Comparison of ENCODE assay signal across 17 mouse cellular contexts in the genomic region with DNA sequence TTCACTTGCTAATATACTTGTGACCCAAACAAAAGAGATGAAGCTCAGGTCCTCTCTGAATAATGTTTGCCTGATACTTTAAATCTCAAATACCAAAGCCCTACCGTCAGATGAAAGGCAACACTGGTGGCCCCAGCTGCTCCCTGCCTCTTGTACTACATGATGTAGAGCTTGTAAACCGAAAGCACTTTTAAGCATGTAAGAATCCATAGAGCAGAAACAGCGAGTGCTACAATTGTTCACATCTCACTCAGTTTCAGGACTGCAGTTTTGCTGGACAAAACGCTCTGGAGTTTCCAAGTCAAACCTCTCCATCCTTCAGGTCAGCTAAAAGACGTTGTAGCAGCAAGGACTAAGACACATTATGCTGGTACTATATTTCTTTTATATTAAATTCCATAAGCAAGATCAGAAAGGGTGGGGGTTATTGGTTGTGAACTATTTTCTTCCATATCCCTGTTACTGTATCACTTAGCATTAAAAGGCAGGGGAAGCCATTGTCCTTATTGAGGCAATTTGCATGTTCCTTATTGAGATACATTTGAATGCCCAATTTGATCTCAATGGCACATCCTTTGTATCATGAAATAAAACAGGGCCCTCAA.
DNase-seq lines count a peak whose midpoint lies in the region; ATAC-seq lines count a peak whose summit lies in the region.
"Had no signal": no experiment of that assay in that cellular context is flagged by ENCODE, and none has a peak within 500 bp of the region (broad histone marks: within the 10 kb centered on the region; RNA-seq: fewer than 3 reads in every experiment).

No protein-coding gene starts in this region.

- H3K4me2 ChIP-seq in hindbrain, embryonic 16.5 days (ENCODE audit: low read length): no peak overlapping the region
- H3K4me2 ChIP-seq in forebrain, embryonic 14.5 days (ENCODE audit: low read length): peak overlapping the region; percentile 42; the same call in 1 of the 2 replicates
- peak overlapping the region; percentile 36; the same call in 1 of the 2 replicates for H3K4me2 ChIP-seq in midbrain, embryonic 12.5 days (replicated peaks)
- H3K4me2 ChIP-seq in neural tube, embryonic 15.5 days: peak overlapping the region; percentile 26; the same call in 1 of the 2 replicates
- H3K4me2 ChIP-seq: heart, embryonic 15.5 days; stomach, embryonic 15.5 days had no signal

- DNase-seq in hindbrain, embryonic 10.5 days (ENCODE audit: low spot score): peak; percentile 8
- DNase-seq in forebrain, embryonic 14.5 days (ENCODE audit: low spot score): peak; percentile 45
- no peak for DNase-seq in heart, postnatal 4 days
- no peak for DNase-seq in heart, embryonic 10.5 days (ENCODE audit: low spot score)
- DNase-seq: cerebellum, adult 11 months; kidney, adult 9 months; layer of hippocampus, postnatal 36 days had no signal

- H3K9me3 ChIP-seq in hindbrain, embryonic 10.5 days: 0 out of 2 replicates have a peak, but pooled peaks cover 4% of the 10 kb centered on the region
- 0 out of 2 replicates have a peak, but pooled peaks cover 2% of the 10 kb centered on the region for H3K9me3 ChIP-seq in hindbrain, embryonic 16.5 days (ENCODE audit: control insufficient read depth, low read length)
- no peaks in the 10 kb centered on the region for H3K9me3 ChIP-seq in forebrain, embryonic 14.5 days (replicated peaks; ENCODE audit: control insufficient read depth, low read length)
- peaks cover 4% of the 10 kb centered on the region; the same call in 1 of the 2 replicates for H3K9me3 ChIP-seq in midbrain, embryonic 12.5 days
- H3K9me3 ChIP-seq in neural tube, embryonic 15.5 days (replicated peaks): no peaks in the 10 kb centered on the region
- H3K9me3 ChIP-seq in heart, embryonic 10.5 days: no peaks in the 10 kb centered on the region
- H3K9me3 ChIP-seq: heart, embryonic 15.5 days; limb, embryonic 10.5 days; stomach, embryonic 15.5 days had no signal

- peaks cover 86% of the 10 kb centered on the region for H3K27me3 ChIP-seq in hindbrain, embryonic 10.5 days (ENCODE audit: insufficient read depth, poor library complexity, severe bottlenecking)
- peaks cover 5% of the 10 kb centered on the region for H3K27me3 ChIP-seq in hindbrain, embryonic 16.5 days (replicated peaks; ENCODE audit: control insufficient read depth, insufficient read depth, low read length)
- H3K27me3 ChIP-seq in forebrain, embryonic 14.5 days (replicated peaks; ENCODE audit: control insufficient read depth, insufficient read depth, low read length): peaks cover 6% of the 10 kb centered on the region; the same call in 1 of the 2 replicates
- H3K27me3 ChIP-seq in midbrain, embryonic 12.5 days: peaks cover 70% of the 10 kb centered on the region
- peaks cover 10% of the 10 kb centered on the region for H3K27me3 ChIP-seq in neural tube, embryonic 15.5 days (replicated peaks)
- no peaks in the 10 kb centered on the region for H3K27me3 ChIP-seq in heart, embryonic 10.5 days (ENCODE audit: insufficient read depth, poor library complexity, severe bottlenecking)
- H3K27me3 ChIP-seq: heart, embryonic 15.5 days; stomach, embryonic 15.5 days had no signal

- H3K4me1 ChIP-seq in hindbrain, embryonic 10.5 days (replicated peaks): peaks cover 9% of the 10 kb centered on the region
- H3K4me1 ChIP-seq in hindbrain, embryonic 16.5 days (ENCODE audit: control insufficient read depth, insufficient read depth, low read depth, low read length): no peaks in the 10 kb centered on the region; the same call in 1 of the 2 replicates
- H3K4me1 ChIP-seq in forebrain, embryonic 14.5 days (ENCODE audit: control insufficient read depth, insufficient read depth, low read length): peaks cover 11% of the 10 kb centered on the region
- H3K4me1 ChIP-seq in midbrain, embryonic 12.5 days: peaks cover 21% of the 10 kb centered on the region
- H3K4me1 ChIP-seq in neural tube, embryonic 15.5 days: peaks cover 12% of the 10 kb centered on the region
- no peaks in the 10 kb centered on the region for H3K4me1 ChIP-seq in heart, embryonic 10.5 days
- H3K4me1 ChIP-seq: heart, embryonic 15.5 days; stomach, embryonic 15.5 days had no signal

- WGBS in hindbrain, embryonic 10.5 days: 30% methylated on average over 5 of the region's 5 CpGs
- WGBS in hindbrain, embryonic 16.5 days: 29% methylated on average over 5 of the region's 5 CpGs
- 11% methylated on average over 5 of the region's 5 CpGs for WGBS in forebrain, embryonic 14.5 days
- 21% methylated on average over 5 of the region's 5 CpGs for WGBS in midbrain, embryonic 12.5 days
- 18% methylated on average over 5 of the region's 5 CpGs for WGBS in neural tube, embryonic 15.5 days
- WGBS in heart, embryonic 10.5 days: 77% methylated on average over 5 of the region's 5 CpGs

- no peak for ATAC-seq in hindbrain, embryonic 16.5 days
- ATAC-seq in forebrain, embryonic 14.5 days: peak; percentile 53
- peak; percentile 28; the same call in 1 of the 2 replicates for ATAC-seq in midbrain, embryonic 12.5 days (ENCODE audit: low FRiP score, low read depth)
- ATAC-seq in neural tube, embryonic 15.5 days (ENCODE audit: low FRiP score): peak; percentile 34; the same call in 1 of the 2 replicates
- ATAC-seq: inflammation-experienced regulatory T-cells, adult 6 months; lung, postnatal 0 days; Patski had no signal

- no peak overlapping the region for H3K4me3 ChIP-seq in hindbrain, embryonic 10.5 days
- H3K4me3 ChIP-seq in hindbrain, embryonic 16.5 days (ENCODE audit: low read length): no peak overlapping the region
- no peak overlapping the region for H3K4me3 ChIP-seq in forebrain, embryonic 14.5 days (ENCODE audit: low read depth, low read length)
- no peak overlapping the region for H3K4me3 ChIP-seq in midbrain, embryonic 12.5 days
- H3K4me3 ChIP-seq in neural tube, embryonic 15.5 days (replicated peaks): no peak overlapping the region
- no peak overlapping the region for H3K4me3 ChIP-seq in heart, embryonic 10.5 days
- H3K4me3 ChIP-seq: heart, embryonic 15.5 days; limb, embryonic 10.5 days; stomach, embryonic 15.5 days had no signal

- no peak overlapping the region for H3K9ac ChIP-seq in hindbrain, embryonic 16.5 days (ENCODE audit: low read depth, low read length)
- H3K9ac ChIP-seq in forebrain, embryonic 14.5 days (ENCODE audit: low read length): no peak overlapping the region
- no peak overlapping the region for H3K9ac ChIP-seq in midbrain, embryonic 12.5 days (replicated peaks)
- H3K9ac ChIP-seq in neural tube, embryonic 15.5 days (replicated peaks): no peak overlapping the region
- H3K9ac ChIP-seq: heart, embryonic 15.5 days; liver, embryonic 14.5 days; stomach, embryonic 15.5 days had no signal

- no peak overlapping the region for H3K27ac ChIP-seq in hindbrain, embryonic 10.5 days
- H3K27ac ChIP-seq in hindbrain, embryonic 16.5 days (ENCODE audit: low read depth, low read length): no peak overlapping the region
- no peak overlapping the region for H3K27ac ChIP-seq in forebrain, embryonic 14.5 days (ENCODE audit: low read depth, low read length)
- no peak overlapping the region for H3K27ac ChIP-seq in midbrain, embryonic 12.5 days (replicated peaks)
- H3K27ac ChIP-seq in neural tube, embryonic 15.5 days (replicated peaks): no peak overlapping the region
- H3K27ac ChIP-seq in heart, embryonic 10.5 days: no peak overlapping the region
- H3K27ac ChIP-seq: heart, embryonic 15.5 days; limb, embryonic 10.5 days; liver, embryonic 14.5 days; stomach, embryonic 15.5 days had no signal

- no peaks in the 10 kb centered on the region for H3K36me3 ChIP-seq in hindbrain, embryonic 10.5 days
- H3K36me3 ChIP-seq in hindbrain, embryonic 16.5 days (ENCODE audit: control insufficient read depth, insufficient read depth, low read length): no peaks in the 10 kb centered on the region
- no peaks in the 10 kb centered on the region for H3K36me3 ChIP-seq in forebrain, embryonic 14.5 days (ENCODE audit: control insufficient read depth, insufficient read depth, low read length)
- H3K36me3 ChIP-seq in midbrain, embryonic 12.5 days: no peaks in the 10 kb centered on the region
- H3K36me3 ChIP-seq in neural tube, embryonic 15.5 days: no peaks in the 10 kb centered on the region
- H3K36me3 ChIP-seq in heart, embryonic 10.5 days: no peaks in the 10 kb centered on the region
- H3K36me3 ChIP-seq: heart, embryonic 15.5 days; limb, embryonic 10.5 days; stomach, embryonic 15.5 days had no signal

Comparison
In these comparisons a context has a peak if more than half of its experiments do, and no peak if none do; other contexts are left out.
1. DNase-seq: peak in hindbrain, embryonic 10.5 days (single experiment) and forebrain, embryonic 14.5 days (single experiment); none in heart, postnatal 4 days (single experiment) and heart, embryonic 10.5 days (single experiment).